Mouse (Mus musculus) neural tube, embryonic 15.5 days (tissue): ENCODE data around the gene D630003M21Rik. TPM values are rescaled to one million over a fixed set of nuclear protein-coding genes. Genes with fewer than 3 reads are reported as not detected.

ENCODE experiments used
- ATAC-seq: fragments of 200-750 bp; cut with Nextera tagmentation; 2 replicates; pipeline ENCODE4 v1.8.0; 2017; ENCODE audit warnings: mild to moderate bottlenecking, moderate TSS enrichment, moderate library complexity; ENCODE audit not compliant: low FRiP score
- H3K27ac ChIP-seq: fragments of 300-500 bp; sonication (generic); replicated peaks from 2 replicates; pipeline ENCODE4 v1.5.1; 2015; ENCODE audit warnings: mild to moderate bottlenecking, inconsistent platforms
- H3K27me3 ChIP-seq: fragments of 300-500 bp; sonication (generic); replicated peaks from 2 replicates; pipeline ENCODE4 v1.6.1; 2015; ENCODE audit warnings: inconsistent platforms
- H3K36me3 ChIP-seq: fragments of 300-500 bp; sonication (generic); 2 replicates; pipeline ENCODE4 v1.6.1; 2015; ENCODE audit warnings: inconsistent platforms
- H3K4me1 ChIP-seq: fragments of 300-500 bp; sonication (generic); 2 replicates; pipeline ENCODE4 v1.6.1; 2015; ENCODE audit warnings: inconsistent platforms
- H3K4me2 ChIP-seq: fragments of 300-500 bp; sonication (generic); 2 replicates; pipeline ENCODE4 v1.6.1; 2015; ENCODE audit warnings: inconsistent platforms, mild to moderate bottlenecking, moderate library complexity
- H3K4me3 ChIP-seq: fragments of 300-500 bp; sonication (generic); replicated peaks from 2 replicates; pipeline ENCODE4 v1.5.1; 2015; ENCODE audit warnings: mild to moderate bottlenecking, inconsistent platforms
- H3K9ac ChIP-seq: fragments of 300-500 bp; sonication (generic); replicated peaks from 2 replicates; pipeline ENCODE4 v1.6.1; 2015; ENCODE audit warnings: mild to moderate bottlenecking, inconsistent platforms
- H3K9me3 ChIP-seq: fragments of 300-500 bp; sonication (generic); replicated peaks from 2 replicates; pipeline ENCODE4 v1.6.1; 2016; ENCODE audit warnings: inconsistent platforms
- WGBS: fragments of 180-500 bp; shearing (Covaris S2); methylation state at CpG from one replicate; pipeline ENCODE4 v1.1.7; 2015; ENCODE audit warnings: mixed read lengths; 5-methylcytosine and 5-hydroxymethylcytosine counted together
- polyA plus RNA-seq: library from polyadenylated mRNA; unstranded; fragments of >200 nt; fragmentation: Nextera tagmentation; extraction: Ambion mirVana; gene quantifications from 2 replicates; pipeline ENCODE4 v1.2.1, GENCODE M21; 2015

D630003M21Rik gene
- polyA plus RNA-seq, 1 experiment from 2014 or later, result 2.4 TPM

DNA sequence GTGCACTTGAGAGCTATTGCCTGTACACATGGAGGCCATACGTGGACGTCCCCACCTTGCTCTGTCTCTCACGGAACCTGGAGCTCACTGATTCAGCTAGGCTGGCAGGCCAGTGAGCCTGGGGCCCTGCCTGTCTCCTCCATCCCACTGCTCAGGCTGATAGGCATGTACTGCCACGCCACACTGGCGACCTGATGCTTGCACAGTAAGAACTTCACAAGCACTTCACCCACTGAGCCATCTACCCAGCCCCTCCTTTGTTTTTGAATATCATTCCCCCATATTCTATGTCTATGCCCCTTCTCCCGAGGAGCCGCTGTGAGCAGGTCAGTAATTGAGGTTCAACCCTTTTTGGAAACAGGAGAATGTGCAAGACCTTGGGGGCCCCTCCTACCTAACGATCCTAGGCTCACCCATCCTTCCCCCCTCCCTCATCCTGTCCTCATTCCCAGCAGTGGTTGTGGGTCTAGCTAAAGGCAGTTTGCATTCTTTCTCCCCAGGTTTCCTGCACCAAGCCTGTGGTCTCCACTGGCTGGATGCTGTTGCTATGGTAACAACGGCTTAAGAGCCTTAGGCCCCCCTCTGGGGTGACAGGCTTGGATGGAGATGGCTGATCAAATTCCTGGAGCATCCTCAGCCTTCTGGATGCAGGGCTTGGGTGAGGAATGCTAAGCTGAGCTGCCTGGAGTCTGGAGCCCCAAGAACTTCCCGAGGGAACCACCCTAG is 35.2 kb downstream of the D630003M21Rik start:
- no peak overlapping the region for H3K4me2 ChIP-seq
- no peak overlapping the region for H3K9ac ChIP-seq
- H3K27me3 ChIP-seq, result no peaks in the 10 kb centered on the region
- peak; percentile 80 for ATAC-seq
- H3K4me1 ChIP-seq, result peaks cover 28% of the 10 kb centered on the region
- H3K9me3 ChIP-seq, result no peaks in the 10 kb centered on the region
- H3K4me3 ChIP-seq, result no peak overlapping the region
- 31% methylated on average over 10 of the region's 10 CpGs for WGBS
- peak overlapping the region; percentile 56 for H3K27ac ChIP-seq
- H3K36me3 ChIP-seq, result no peaks in the 10 kb centered on the region

DNA sequence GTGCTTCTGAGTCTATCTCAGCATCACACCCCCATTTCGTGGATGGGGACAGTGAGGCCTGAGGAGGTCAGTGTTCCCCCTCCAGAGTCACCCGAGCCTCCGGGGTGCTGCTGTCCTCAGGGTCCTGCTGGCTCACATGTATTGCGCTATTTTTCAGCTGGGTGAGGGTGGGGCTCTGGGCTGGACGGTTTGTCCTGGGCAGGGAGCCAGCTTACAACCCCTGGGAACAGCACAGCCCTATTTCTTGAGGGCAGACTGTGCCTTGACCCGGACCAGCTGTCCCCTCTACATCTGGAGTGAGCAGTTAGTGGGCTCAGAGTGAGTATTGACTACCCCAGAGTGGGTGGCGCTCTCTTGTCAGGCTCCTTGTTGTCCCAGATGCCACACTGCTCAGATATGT is 37.9 kb downstream of the D630003M21Rik start:
- no peak overlapping the region for H3K9ac ChIP-seq
- H3K4me1 ChIP-seq, result peaks cover 33% of the 10 kb centered on the region
- no peak for ATAC-seq
- 55% methylated on average over 7 of the region's 7 CpGs for WGBS
- no peak overlapping the region for H3K4me2 ChIP-seq
- no peak overlapping the region for H3K4me3 ChIP-seq
- H3K36me3 ChIP-seq, result no peaks in the 10 kb centered on the region
- H3K27me3 ChIP-seq, result no peaks in the 10 kb centered on the region
- H3K9me3 ChIP-seq, result no peaks in the 10 kb centered on the region
- no peak overlapping the region for H3K27ac ChIP-seq

DNA sequence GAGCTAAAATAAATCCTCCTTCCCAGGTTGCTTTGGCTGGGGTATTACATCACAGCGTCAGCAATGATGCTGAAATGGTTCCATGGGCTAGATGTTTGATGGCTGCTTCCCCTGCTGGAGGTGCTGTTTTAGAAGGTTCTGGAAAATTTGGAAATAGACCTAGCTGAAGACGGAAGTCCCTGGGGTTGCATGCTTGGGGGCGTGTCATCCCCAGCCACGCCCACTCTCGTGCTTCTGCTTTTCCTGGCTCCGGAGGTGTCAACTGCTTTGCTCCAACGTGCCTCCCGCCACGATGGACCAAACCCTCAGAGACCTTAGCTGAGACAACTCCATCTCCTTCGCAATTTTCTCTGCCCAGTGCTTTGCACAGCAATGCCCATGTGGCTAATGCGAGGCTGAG is 39.6 kb downstream of the D630003M21Rik start:
- Histone ChIP-seq H3K27me3 (no peaks in the 10 kb centered on the region), H3K9ac (no peak overlapping the region), H3K27ac (no peak overlapping the region), H3K4me3 (no peak overlapping the region), H3K4me1 (peaks cover 24% of the 10 kb centered on the region), H3K9me3 (no peaks in the 10 kb centered on the region), H3K36me3 (no peaks in the 10 kb centered on the region), H3K4me2 (no peak overlapping the region)
- ATAC-seq, result no peak
- WGBS, result 74% methylated on average over 11 of the region's 11 CpGs

DNA sequence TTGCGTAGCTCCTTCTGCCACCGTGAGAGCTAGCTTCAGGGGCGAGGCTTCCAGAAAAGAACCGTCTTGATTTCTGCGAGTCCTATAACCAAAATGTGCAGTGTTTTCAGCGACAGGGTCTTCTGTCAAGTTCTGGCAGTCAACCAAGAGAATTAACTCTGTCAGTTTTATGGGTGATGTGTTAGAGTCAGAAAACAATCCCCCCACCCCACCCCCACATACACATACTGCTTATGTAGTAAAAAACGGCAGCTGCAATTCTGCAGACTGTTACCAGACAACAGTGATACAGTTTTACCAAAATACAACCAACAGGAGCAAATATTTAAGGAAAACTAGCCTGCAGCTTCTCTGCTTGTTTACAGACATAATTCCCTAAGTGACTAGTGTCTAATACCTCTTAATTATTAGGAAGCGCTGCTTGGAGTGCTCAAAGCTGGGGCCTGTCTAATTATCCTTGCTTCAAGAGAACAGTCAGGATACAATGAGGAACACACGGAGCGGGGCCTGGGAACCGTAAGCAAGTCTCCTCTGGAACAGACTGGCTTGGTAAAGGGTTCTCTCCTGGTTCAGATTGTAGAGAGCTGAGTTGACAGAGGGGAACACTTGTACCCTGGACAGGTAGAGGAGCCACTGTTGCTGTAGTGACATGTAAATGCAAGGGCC is 42.7 kb downstream of the D630003M21Rik start:
- 48% methylated on average over 11 of the region's 11 CpGs for WGBS
- H3K36me3 ChIP-seq, result no peaks in the 10 kb centered on the region
- H3K9ac ChIP-seq, result no peak overlapping the region

DNA sequence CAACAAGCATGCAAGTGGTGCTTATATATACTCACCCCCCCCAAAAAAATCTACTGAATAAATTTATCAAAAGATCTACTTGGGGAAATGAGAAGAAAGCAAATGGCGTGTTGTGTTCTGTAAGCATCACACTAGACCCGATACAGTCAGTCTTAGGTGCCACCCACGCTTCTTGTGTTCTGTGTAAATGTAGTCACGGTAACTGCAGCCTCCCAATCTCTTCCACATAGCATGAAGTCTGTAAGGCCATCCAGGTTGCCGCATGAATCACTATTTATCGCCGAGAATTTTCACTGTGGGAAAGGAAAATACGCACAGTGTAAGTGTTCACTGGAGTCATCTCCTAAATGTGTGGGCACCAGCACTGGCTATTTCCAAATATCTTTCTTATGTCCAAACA is 45.8 kb downstream of the D630003M21Rik start:
- no peaks in the 10 kb centered on the region for H3K27me3 ChIP-seq
- H3K9me3 ChIP-seq, result no peaks in the 10 kb centered on the region
- no peak overlapping the region for H3K4me2 ChIP-seq
- WGBS, result 84% methylated on average over 8 of the region's 8 CpGs
- H3K9ac ChIP-seq, result no peak overlapping the region
- H3K4me3 ChIP-seq, result no peak overlapping the region
- H3K27ac ChIP-seq, result no peak overlapping the region
- H3K4me1 ChIP-seq, result peaks cover 39% of the 10 kb centered on the region
- no peaks in the 10 kb centered on the region for H3K36me3 ChIP-seq
- ATAC-seq, result no peak

More for the DNA sequence above, 42.7 kb downstream of the D630003M21Rik start:
- ATAC-seq, result no peak
- peak overlapping the region; percentile 58; the same call in 1 of the 2 replicates for H3K27ac ChIP-seq
- H3K27me3 ChIP-seq, result no peaks in the 10 kb centered on the region
- H3K9me3 ChIP-seq, result no peaks in the 10 kb centered on the region
- no peak overlapping the region for H3K4me2 ChIP-seq
- no peak overlapping the region for H3K4me3 ChIP-seq
- peaks cover 18% of the 10 kb centered on the region for H3K4me1 ChIP-seq

DNA sequence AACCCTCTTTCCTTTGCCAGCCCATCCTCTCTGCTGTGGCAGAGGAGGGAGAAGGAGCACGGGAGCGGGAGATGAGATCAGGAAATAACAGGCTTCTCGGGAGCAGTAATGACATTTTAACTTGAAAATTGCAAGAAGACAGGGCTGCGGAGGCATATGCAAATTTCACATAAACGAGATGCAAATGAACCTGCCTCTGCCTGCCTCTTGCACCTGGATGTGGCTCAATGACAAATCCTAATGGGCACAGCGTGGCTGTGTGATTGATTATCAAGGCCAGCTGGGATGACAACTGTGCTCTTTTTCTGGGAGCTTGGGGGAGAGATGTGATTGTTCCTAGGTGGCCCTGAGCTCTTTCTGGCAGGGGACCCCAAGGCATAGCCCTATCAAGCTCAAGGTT is 47.1 kb downstream of the D630003M21Rik start:
- 18% methylated on average over 6 of the region's 6 CpGs for WGBS
- peak; percentile 32; the same call in 1 of the 2 replicates for ATAC-seq

DNA sequence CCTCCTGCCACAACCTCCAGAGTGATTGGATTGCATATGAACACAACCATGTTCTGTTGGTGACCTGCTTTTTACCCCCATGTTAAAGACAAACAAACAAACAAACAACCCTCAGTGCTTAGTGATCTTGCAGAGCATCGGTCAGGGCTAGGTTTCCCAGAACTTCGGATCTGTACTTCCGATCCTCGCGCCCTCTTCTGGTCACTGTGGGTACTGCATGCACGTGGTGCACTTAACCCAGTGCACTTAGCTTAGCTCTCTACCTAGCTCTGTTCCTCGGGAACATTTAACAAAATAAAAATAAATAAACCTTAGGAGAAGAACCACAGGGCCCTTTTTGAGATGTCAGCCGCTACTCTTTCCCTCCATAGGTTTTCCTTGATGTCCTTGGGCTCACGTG is 48.2 kb downstream of the D630003M21Rik start:
- no peak for ATAC-seq
- peaks cover 46% of the 10 kb centered on the region for H3K4me1 ChIP-seq
- no peaks in the 10 kb centered on the region for H3K27me3 ChIP-seq
- no peaks in the 10 kb centered on the region for H3K9me3 ChIP-seq
- no peaks in the 10 kb centered on the region for H3K36me3 ChIP-seq
- H3K27ac ChIP-seq, result peak overlapping the region; percentile 57; the same call in 1 of the 2 replicates
- H3K4me3 ChIP-seq, result no peak overlapping the region
- no peak overlapping the region for H3K9ac ChIP-seq
- WGBS, result 48% methylated on average over 9 of the region's 9 CpGs
- H3K4me2 ChIP-seq, result no peak overlapping the region

More for the DNA sequence above, 47.1 kb downstream of the D630003M21Rik start:
- Histone ChIP-seq H3K4me2 (no peak overlapping the region), H3K36me3 (no peaks in the 10 kb centered on the region), H3K9ac (no peak overlapping the region), H3K4me3 (no peak overlapping the region), H3K27me3 (no peaks in the 10 kb centered on the region), H3K4me1 (peaks cover 48% of the 10 kb centered on the region), H3K9me3 (no peaks in the 10 kb centered on the region), H3K27ac (peak overlapping the region; percentile 57)

DNA sequence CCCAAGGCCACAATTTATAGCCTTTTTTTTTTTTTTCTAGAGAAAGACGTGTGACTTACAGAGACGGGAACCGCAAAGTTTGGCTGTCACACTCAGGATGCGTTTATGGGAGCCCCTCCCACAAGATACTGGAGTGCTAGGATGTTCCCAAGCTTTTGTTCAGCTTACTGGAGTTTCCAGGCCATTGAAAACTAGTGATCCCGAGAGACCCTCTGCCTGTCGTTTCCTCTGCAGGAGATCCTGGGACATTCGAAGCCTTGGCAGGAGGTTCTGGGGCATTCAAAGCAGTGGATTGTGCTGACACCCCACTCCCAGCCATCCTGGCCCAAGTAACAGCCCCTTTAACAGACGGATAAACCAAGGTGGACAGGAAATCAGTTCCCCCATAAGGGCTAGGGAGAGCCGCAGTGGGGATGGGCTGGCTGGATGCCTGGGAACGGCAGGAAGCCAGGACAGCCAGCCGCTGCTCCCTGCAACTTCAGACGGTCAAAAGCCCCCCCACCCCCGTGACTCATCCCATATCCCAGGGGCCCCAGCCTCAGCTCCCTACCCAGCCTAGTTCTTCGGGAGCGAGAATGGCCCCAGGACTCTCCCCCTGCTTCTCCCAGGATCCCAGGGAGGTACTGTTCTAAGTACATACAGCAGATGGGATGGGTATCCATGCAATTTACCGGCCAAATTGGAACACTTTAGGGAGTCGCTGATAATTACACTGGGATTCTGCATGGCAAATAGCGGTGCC is 49.5 kb downstream of the D630003M21Rik start:
- Histone ChIP-seq H3K9ac (no peak overlapping the region), H3K4me3 (peak overlapping the region; percentile 21), H3K27me3 (no peaks in the 10 kb centered on the region), H3K4me2 (peak overlapping the region; percentile 49), H3K9me3 (no peaks in the 10 kb centered on the region), H3K4me1 (peaks cover 46% of the 10 kb centered on the region), H3K27ac (peak overlapping the region; percentile 41), H3K36me3 (no peaks in the 10 kb centered on the region)
- 14% methylated on average over 18 of the region's 18 CpGs for WGBS
- ATAC-seq, result 0 out of 2 replicates have a peak, but pooled peaks have one; percentile 16

DNA sequence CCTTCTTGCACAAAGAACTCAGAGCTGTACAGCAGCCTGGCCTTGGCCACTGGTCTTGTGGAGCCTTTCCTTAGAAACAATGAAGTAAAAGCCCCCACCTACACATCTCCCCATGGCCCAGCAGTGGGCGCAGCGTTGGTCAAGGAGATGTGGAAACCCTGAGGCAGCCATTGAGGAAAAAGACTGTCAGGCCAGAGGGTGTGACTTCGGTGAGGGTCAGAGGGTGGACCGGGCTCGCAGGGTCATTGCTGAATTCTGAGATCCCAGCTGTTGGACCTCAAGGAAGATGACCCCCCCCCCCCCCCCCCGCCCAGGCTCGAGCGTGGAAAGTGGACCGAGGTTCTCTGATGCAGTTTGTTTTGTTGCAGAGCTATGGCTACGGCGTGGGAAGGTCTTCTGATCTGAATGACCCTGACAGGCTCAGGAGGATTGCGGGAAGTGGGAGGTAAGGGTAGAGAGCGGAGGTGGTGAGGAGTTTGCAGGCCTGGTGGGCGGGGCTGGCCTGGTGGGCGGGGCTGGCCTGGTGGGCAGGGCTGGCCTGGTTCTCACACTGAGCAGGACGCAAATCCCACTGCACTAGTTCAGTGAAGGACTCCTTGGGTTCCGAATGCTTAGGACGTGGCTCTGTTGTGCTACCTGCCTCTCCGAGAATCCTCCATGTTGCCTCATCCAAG is 50.2 kb downstream of the D630003M21Rik start:
- no peak overlapping the region; the same call in 1 of the 2 replicates for H3K9ac ChIP-seq
- WGBS, result 12% methylated on average over 18 of the region's 19 CpGs
- H3K4me3 ChIP-seq, result peak overlapping the region; percentile 21
- H3K36me3 ChIP-seq, result no peaks in the 10 kb centered on the region
- peak overlapping the region; percentile 49 for H3K4me2 ChIP-seq
- H3K9me3 ChIP-seq, result no peaks in the 10 kb centered on the region
- H3K27me3 ChIP-seq, result no peaks in the 10 kb centered on the region
- H3K4me1 ChIP-seq, result peaks cover 46% of the 10 kb centered on the region
- peak overlapping the region; percentile 54 for H3K27ac ChIP-seq
- no peak for ATAC-seq

DNA sequence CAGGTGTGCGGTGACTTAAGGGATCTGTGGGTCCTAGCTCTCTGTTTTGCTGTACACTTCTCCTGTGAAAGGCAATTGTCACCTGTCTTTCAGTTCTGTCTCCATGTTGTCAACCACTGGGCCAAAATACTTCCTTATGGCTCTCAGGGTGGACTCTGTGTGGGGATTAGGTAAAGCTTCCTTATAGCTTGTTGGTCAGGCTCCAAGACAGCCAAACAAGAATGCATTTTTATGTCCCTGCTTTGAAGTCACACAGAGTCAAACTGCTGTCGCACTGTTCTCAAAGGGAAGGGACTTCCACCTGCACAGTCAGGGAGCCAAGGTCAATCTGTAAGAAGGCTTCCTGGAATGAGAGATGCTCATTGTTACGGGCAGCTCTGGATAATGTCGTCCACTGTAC is 50.9 kb downstream of the D630003M21Rik start:
- no peaks in the 10 kb centered on the region for H3K27me3 ChIP-seq
- H3K4me2 ChIP-seq, result no peak overlapping the region
- peak overlapping the region; percentile 54; the same call in 1 of the 2 replicates for H3K27ac ChIP-seq
- WGBS, result 67% methylated on average over 4 of the region's 4 CpGs
- H3K9ac ChIP-seq, result no peak overlapping the region
- H3K9me3 ChIP-seq, result no peaks in the 10 kb centered on the region
- peaks cover 46% of the 10 kb centered on the region for H3K4me1 ChIP-seq
- ATAC-seq, result no peak
- H3K36me3 ChIP-seq, result no peaks in the 10 kb centered on the region
- no peak overlapping the region for H3K4me3 ChIP-seq

DNA sequence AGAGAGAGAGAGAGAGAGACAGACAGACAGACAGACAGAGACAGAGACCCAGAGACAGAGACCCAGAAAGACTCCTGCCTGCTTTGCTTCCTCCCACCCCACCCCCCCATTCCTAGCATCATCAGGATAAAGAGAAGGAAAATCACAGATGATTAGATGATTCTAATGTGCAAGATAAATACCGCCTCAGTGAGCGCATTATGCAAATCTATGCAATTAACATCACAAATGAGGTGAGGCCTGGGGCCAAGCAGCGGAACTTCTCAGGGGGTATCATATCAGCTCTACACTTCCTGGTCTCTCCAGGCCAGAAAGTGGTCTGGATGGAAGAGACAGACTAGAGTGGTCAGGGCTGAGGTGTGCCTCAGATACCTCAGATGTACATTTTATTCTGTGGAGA is 51.4 kb downstream of the D630003M21Rik start:
- peak overlapping the region; percentile 54; the same call in 1 of the 2 replicates for H3K27ac ChIP-seq
- no peak overlapping the region for H3K4me2 ChIP-seq
- ATAC-seq, result no peak
- no peaks in the 10 kb centered on the region for H3K27me3 ChIP-seq
- WGBS, result 20% methylated on average over 3 of the region's 3 CpGs
- H3K36me3 ChIP-seq, result no peaks in the 10 kb centered on the region
- H3K4me3 ChIP-seq, result no peak overlapping the region
- peaks cover 45% of the 10 kb centered on the region for H3K4me1 ChIP-seq
- no peak overlapping the region for H3K9ac ChIP-seq
- no peaks in the 10 kb centered on the region for H3K9me3 ChIP-seq
